Mouse (Mus musculus) C2C12 (cell line): ENCODE measurements around the gene Ifngr2.

ENCODE experiments used
- CTCF ChIP-seq: IDR thresholded peaks from one replicate; pipeline ENCODE4 v1.5.1; 2011; ENCODE audit not compliant: control insufficient read depth, insufficient read depth, insufficient read length
- FOSL1 ChIP-seq: IDR thresholded peaks from one replicate; pipeline ENCODE4 v1.8.0; 2011; ENCODE audit warnings: mild to moderate bottlenecking, low read length; ENCODE audit not compliant: poor library complexity, insufficient read depth, severe bottlenecking
- MAX ChIP-seq: IDR thresholded peaks from one replicate; pipeline ENCODE4 v1.6.1; 2011; ENCODE audit warnings: mild to moderate bottlenecking, control low read depth
- MYOD1 ChIP-seq: IDR thresholded peaks from one replicate; pipeline ENCODE4 v1.6.1; 2011; ENCODE audit warnings: low read depth; ENCODE audit not compliant: control insufficient read depth, insufficient read length
- MYOG ChIP-seq: IDR thresholded peaks from one replicate; pipeline ENCODE4 v1.6.1; 2011; ENCODE audit not compliant: control insufficient read depth, insufficient read length; ENCODE audit errors: extremely low read depth
- USF1 ChIP-seq: IDR thresholded peaks from one replicate; pipeline ENCODE4 v1.6.1; 2011; ENCODE audit warnings: low read depth, mild to moderate bottlenecking, control low read depth, moderate library complexity

DNA sequence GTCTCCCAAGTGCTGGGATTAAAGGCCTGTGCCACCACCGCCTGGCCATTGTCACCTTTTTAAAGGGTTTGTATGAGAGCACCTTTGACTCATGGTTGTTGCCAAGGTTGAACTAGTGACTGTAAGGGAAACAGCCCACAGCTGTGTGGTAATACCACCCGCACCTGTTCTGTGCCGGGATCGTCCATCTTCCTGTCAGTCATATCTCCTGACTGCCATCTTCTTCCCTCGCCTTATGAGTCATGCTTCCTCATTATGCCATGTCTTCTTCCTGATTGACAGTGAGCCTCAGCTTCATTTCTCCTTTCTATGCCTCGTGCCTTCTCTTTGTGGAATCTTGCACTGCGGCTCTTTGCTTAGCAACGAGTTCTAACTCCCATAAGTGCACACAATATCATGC, 60.1 kb downstream of the Ifngr2 start:
- TF ChIP-seq CTCF (no peak), FOSL1 (no peak), USF1 (no peak), MAX (no peak), MYOD1 (peak; percentile 61), MYOG (no peak)
